Mouse (Mus musculus) cortical plate, adult 2 months (tissue): ENCODE data around the gene Lysmd2.

Experiments
- CTCF ChIP-seq: fragments of 200-500 bp; IDR thresholded peaks from 2 replicates; pipeline ENCODE4 v1.5.1; 2011; ENCODE audit warnings: mild to moderate bottlenecking, control low read depth, low read length; ENCODE audit not compliant: insufficient read depth; ENCODE audit errors: extremely low read depth
- POLR2A ChIP-seq: fragments of 200-500 bp; IDR thresholded peaks from 2 replicates; pipeline ENCODE4 v1.6.1; 2011; ENCODE audit warnings: mild to moderate bottlenecking, low read length, control low read depth; ENCODE audit not compliant: insufficient read depth; ENCODE audit errors: extremely low read depth

DNA sequence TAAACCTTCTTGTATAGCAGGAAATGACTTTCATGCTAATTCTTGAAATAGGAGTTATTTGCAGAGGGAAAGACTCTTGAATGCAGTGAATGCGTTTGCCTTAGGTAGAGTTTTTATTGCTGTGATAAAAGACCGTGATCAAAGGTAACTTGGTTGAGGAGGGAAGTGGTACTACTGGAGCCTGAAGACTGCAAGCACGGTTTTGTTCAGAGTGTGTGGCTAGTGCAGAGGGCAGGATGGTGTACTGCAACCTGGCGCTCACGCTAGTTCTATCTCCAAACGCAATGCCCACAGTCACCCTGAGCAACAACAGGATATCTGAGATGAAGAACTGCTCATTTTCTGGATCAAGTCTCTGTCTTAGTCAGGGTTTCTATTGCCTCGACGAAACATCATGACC, 8.1 kb downstream of the Lysmd2 start:
- no peak for TF ChIP-seq POLR2A
- no peak for TF ChIP-seq CTCF
